Mouse (Mus musculus) heart, adult 2 months (tissue): ENCODE data around the gene Gas8. TPM values are rescaled to one million over a fixed set of nuclear protein-coding genes. Genes with fewer than 3 reads are reported as not detected.
A peak's percentile ranks its signal among the peaks of the same experiment; 100 is the strongest.

Experiments
- DNase-seq, 2 experiments: peaks; one replicate each; pipeline ENCODE4 v3.0.0; 2021
- H3K27ac ChIP-seq: fragments of 200-600 bp; 2 replicates; pipeline ENCODE4 v1.8.1; 2022
- H3K27me3 ChIP-seq: fragments of 200-500 bp; 2 replicates; pipeline ENCODE4 v1.6.1; 2012; ENCODE audit warnings: mild to moderate bottlenecking, low read length, inconsistent platforms, mixed read lengths; ENCODE audit not compliant: control insufficient read depth, insufficient read depth
- H3K36me3 ChIP-seq: fragments of 200-500 bp; 2 replicates; pipeline ENCODE4 v1.6.1; 2012; ENCODE audit warnings: low read length, inconsistent platforms; ENCODE audit not compliant: control insufficient read depth, insufficient read depth
- H3K4me1 ChIP-seq: fragments of 200-500 bp; 2 replicates; pipeline ENCODE4 v1.6.1; 2011; ENCODE audit warnings: low read length; ENCODE audit not compliant: control insufficient read depth, insufficient read depth
- H3K4me3 ChIP-seq: fragments of 200-600 bp; 2 replicates; pipeline ENCODE4 v1.8.1; 2022
- H3K79me2 ChIP-seq: fragments of 200-500 bp; replicated peaks from 2 replicates; pipeline ENCODE4 v1.6.1; 2012; ENCODE audit warnings: mild to moderate bottlenecking, inconsistent platforms, low read length, moderate library complexity, mixed read lengths; ENCODE audit not compliant: control insufficient read depth, insufficient read depth
- H3K9ac ChIP-seq: fragments of 200-500 bp; 2 replicates; pipeline ENCODE4 v1.6.1; 2012; ENCODE audit warnings: low read depth, mild to moderate bottlenecking, control low read depth, inconsistent platforms, low read length, mixed read lengths
- CTCF ChIP-seq: fragments of 200-600 bp; IDR thresholded peaks from 2 replicates; pipeline ENCODE4 v1.8.1; 2022; ENCODE audit warnings: antibody characterized with exemption, mild to moderate bottlenecking, moderate library complexity
- EP300 ChIP-seq: fragments of 200-500 bp; IDR thresholded peaks from 2 replicates; pipeline ENCODE4 v1.6.1; 2011; ENCODE audit warnings: low read depth, low read length, control low read depth; ENCODE audit not compliant: insufficient read depth
- POLR2A ChIP-seq: fragments of 200-500 bp; IDR thresholded peaks from 2 replicates; pipeline ENCODE4 v1.6.1; 2011; ENCODE audit warnings: mild to moderate bottlenecking, low read depth, low read length, control low read depth; ENCODE audit not compliant: insufficient read depth
- WGBS: fragments of 180-500 bp; shearing (Covaris S2); methylation state at CpG from one replicate; pipeline ENCODE4 v1.1.7; 2018; 5-methylcytosine and 5-hydroxymethylcytosine counted together
- intact Hi-C: fragments of 180-260 bp; cut with DNase I; formaldehyde crosslinking; loops from one replicate; pipeline ENCODE4 v1.15.1; 2025
- polyA plus RNA-seq: library from polyadenylated mRNA; depleted of rRNA; stranded (reverse); fragments of >200 nt; gene quantifications from 2 replicates; pipeline ENCODE4 v1.2.3, GENCODE M21; 2012
- total RNA-seq, 2 experiments: library from RNA; stranded (reverse); gene quantifications; 2 replicates each; pipeline ENCODE4 v1.2.3; 2021

The Gas8 gene
- total and polyA plus RNA-seq, 3 experiments: 3.1 to 4.6 (median 3.6) TPM

GRCm38 (mm10) chr8:123482627-123483026 lies 36.0 kb upstream of the Gas8 start:
- Histone ChIP-seq H3K9ac (no peak overlapping the region), H3K4me1 (peaks cover 7% of the 10 kb centered on the region), H3K79me2 (no peaks in the 10 kb centered on the region), H3K27ac (no peak overlapping the region), H3K27me3 (no peaks in the 10 kb centered on the region), H3K36me3 (no peaks in the 10 kb centered on the region), H3K4me3 (no peak overlapping the region)
- WGBS: 94% methylated on average over 7 of the region's 7 CpGs
- intact Hi-C loops: loop anchor here (10.0 kb wide), 1 partner anchor 258 kb away; the partner anchor contains the start of gene Cdk10
- no peak for TF ChIP-seq POLR2A
- TF ChIP-seq CTCF: peak; percentile 51
- DNase-seq: no peak

GRCm38 (mm10) chr8:123491280-123492075 lies 27.2 kb upstream of the Gas8 start:
- intact Hi-C loops: no loop called here
- Histone ChIP-seq H3K4me1 (no peaks in the 10 kb centered on the region), H3K27me3 (no peaks in the 10 kb centered on the region), H3K4me3 (no peak overlapping the region), H3K27ac (no peak overlapping the region), H3K79me2 (no peaks in the 10 kb centered on the region), H3K36me3 (no peaks in the 10 kb centered on the region; the same call in 1 of the 2 replicates), H3K9ac (no peak overlapping the region)
- DNase-seq: no peak
- TF ChIP-seq CTCF: no peak
- no peak for TF ChIP-seq POLR2A
- no peak for TF ChIP-seq EP300
- WGBS: 91% methylated on average over 15 of the region's 15 CpGs

GRCm38 (mm10) chr8:123492898-123493297 lies 25.7 kb upstream of the Gas8 start:
- Histone ChIP-seq H3K27me3 (no peaks in the 10 kb centered on the region), H3K9ac (no peak overlapping the region), H3K36me3 (no peaks in the 10 kb centered on the region; the same call in 1 of the 2 replicates), H3K4me3 (no peak overlapping the region), H3K27ac (no peak overlapping the region), H3K4me1 (no peaks in the 10 kb centered on the region), H3K79me2 (no peaks in the 10 kb centered on the region)
- DNase-seq: no peak
- TF ChIP-seq POLR2A (no peak), CTCF (no peak), EP300 (no peak)
- intact Hi-C loops: no loop called here
- 95% methylated on average over 9 of the region's 9 CpGs for WGBS

- H3K79me2 ChIP-seq: no peaks in the 10 kb centered on the region
- TF ChIP-seq CTCF: no peak
- TF ChIP-seq POLR2A: no peak
- TF ChIP-seq EP300: no peak
- no peaks in the 10 kb centered on the region for H3K4me1 ChIP-seq
- intact Hi-C loops: no loop called here
- H3K36me3 ChIP-seq: no peaks in the 10 kb centered on the region
- no peak overlapping the region for H3K27ac ChIP-seq
- WGBS: 91% methylated on average over 4 of the region's 4 CpGs
- H3K4me3 ChIP-seq: no peak overlapping the region
- no peaks in the 10 kb centered on the region for H3K27me3 ChIP-seq
- no peak for DNase-seq
- no peak overlapping the region for H3K9ac ChIP-seq
These were observed 20.9 kb upstream of the Gas8 start for GRCm38 (mm10) chr8:123497699-123498098.

GRCm38 (mm10) chr8:123498963-123499362 lies 19.7 kb upstream of the Gas8 start:
- Histone ChIP-seq H3K27ac (no peak overlapping the region), H3K9ac (no peak overlapping the region), H3K36me3 (no peaks in the 10 kb centered on the region), H3K27me3 (no peaks in the 10 kb centered on the region), H3K79me2 (no peaks in the 10 kb centered on the region), H3K4me3 (no peak overlapping the region), H3K4me1 (no peaks in the 10 kb centered on the region)
- TF ChIP-seq CTCF (no peak), EP300 (no peak), POLR2A (no peak)
- intact Hi-C loops: no loop called here
- DNase-seq: no peak
- WGBS: 87% methylated on average over 11 of the region's 11 CpGs

- intact Hi-C loops: no loop called here
These were observed 19.1 kb upstream of the Gas8 start for GRCm38 (mm10) chr8:123499556-123499955.

More at GRCm38 (mm10) chr8:123499556-123499955, 19.1 kb upstream of the Gas8 start:
- WGBS: 93% methylated on average over 11 of the region's 11 CpGs
- DNase-seq: no peak
- Histone ChIP-seq H3K36me3 (no peaks in the 10 kb centered on the region), H3K4me3 (no peak overlapping the region), H3K9ac (no peak overlapping the region), H3K27me3 (no peaks in the 10 kb centered on the region), H3K79me2 (no peaks in the 10 kb centered on the region), H3K27ac (no peak overlapping the region), H3K4me1 (no peaks in the 10 kb centered on the region)
- TF ChIP-seq POLR2A (no peak), EP300 (no peak), CTCF (no peak)
